Mouse (Mus musculus) limb, embryonic 12.5 days (tissue): Measurements from ENCODE around the gene Camta1. TPM values are rescaled to one million over a fixed set of nuclear protein-coding genes. Genes with fewer than 3 reads are reported as not detected.

Source experiments
- ATAC-seq: fragments of 200-750 bp; cut with Nextera tagmentation; 2 replicates; pipeline ENCODE4 v1.8.0; 2017; ENCODE audit warnings: low read depth, moderate TSS enrichment; ENCODE audit not compliant: insufficient number of reproducible peaks, insufficient read depth, low FRiP score, low TSS enrichment
- H3K27ac ChIP-seq: fragments of 300-500 bp; sonication (generic); 2 replicates; pipeline ENCODE4 v1.5.1; 2016; ENCODE audit warnings: mild to moderate bottlenecking, moderate library complexity
- H3K27me3 ChIP-seq: fragments of 300-500 bp; sonication (generic); 2 replicates; pipeline ENCODE4 v1.6.1; 2016; ENCODE audit warnings: mild to moderate bottlenecking, moderate library complexity
- H3K36me3 ChIP-seq: fragments of 300-500 bp; sonication (generic); 2 replicates; pipeline ENCODE4 v1.6.1; 2016; ENCODE audit warnings: mild to moderate bottlenecking, moderate library complexity
- H3K4me1 ChIP-seq: fragments of 300-500 bp; sonication (generic); replicated peaks from 2 replicates; pipeline ENCODE4 v1.6.1; 2016
- H3K4me2 ChIP-seq: fragments of 300-500 bp; sonication (generic); 2 replicates; pipeline ENCODE4 v1.6.1; 2016; ENCODE audit warnings: mild to moderate bottlenecking, moderate library complexity
- H3K4me3 ChIP-seq: fragments of 300-500 bp; sonication (generic); replicated peaks from 2 replicates; pipeline ENCODE4 v1.5.1; 2016; ENCODE audit warnings: mild to moderate bottlenecking
- H3K9ac ChIP-seq: fragments of 300-500 bp; sonication (generic); replicated peaks from 2 replicates; pipeline ENCODE4 v1.6.1; 2016; ENCODE audit warnings: mild to moderate bottlenecking, moderate library complexity
- H3K9me3 ChIP-seq: fragments of 300-500 bp; sonication (generic); 2 replicates; pipeline ENCODE4 v1.6.1; 2016; ENCODE audit warnings: mild to moderate bottlenecking, moderate library complexity
- WGBS: fragments of 180-500 bp; shearing (Covaris S2); methylation state at CpG from one replicate; pipeline ENCODE4 v1.1.7; 2016; 5-methylcytosine and 5-hydroxymethylcytosine counted together
- polyA plus RNA-seq: library from polyadenylated mRNA; unstranded; fragments of >200 nt; fragmentation: Nextera tagmentation; extraction: Ambion mirVana; gene quantifications from 2 replicates; pipeline ENCODE4 v1.2.1, GENCODE M21; 2016

Gene Camta1
- polyA plus RNA-seq, 1 experiment from 2014 or later = 106 TPM

GRCm38 (mm10) chr4:151107131-151108001 is 754.3 kb downstream of the Camta1 start:
- WGBS = 4% methylated on average over 60 of the region's 60 CpGs

DNA sequence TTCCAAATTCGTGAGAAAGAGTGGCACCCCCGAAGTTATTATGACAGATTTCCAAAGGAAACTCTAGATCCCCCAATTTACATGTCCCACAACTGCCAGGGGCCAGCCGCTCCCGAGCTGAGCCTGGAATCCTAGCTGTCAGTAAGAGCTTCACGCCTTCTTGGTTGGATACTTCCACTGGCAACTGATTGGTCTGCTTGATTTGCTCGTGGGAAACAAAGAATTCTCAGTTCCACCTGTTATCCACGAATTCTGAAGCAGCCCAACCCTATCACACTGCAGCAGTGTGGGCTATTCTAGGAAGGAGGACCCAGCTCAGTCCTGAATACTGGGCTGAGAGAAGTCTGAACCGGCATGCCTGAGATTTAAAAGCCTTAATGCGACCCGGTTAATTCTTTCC is 755.2 kb downstream of the Camta1 start:
- Histone ChIP-seq H3K4me2 (no peak overlapping the region), H3K27me3 (peaks cover 53% of the 10 kb centered on the region)
- WGBS = 39% methylated on average over 10 of the region's 10 CpGs

More at GRCm38 (mm10) chr4:151107131-151108001, 754.3 kb downstream of the Camta1 start:
- H3K4me1 ChIP-seq = peaks cover 17% of the 10 kb centered on the region; the same call in 1 of the 2 replicates
- no peaks in the 10 kb centered on the region for H3K36me3 ChIP-seq
- H3K9ac ChIP-seq = peak overlapping the region; percentile 64
- H3K27me3 ChIP-seq = peaks cover 54% of the 10 kb centered on the region
- no peak; the same call in 1 of the 2 replicates for ATAC-seq
- no peak overlapping the region for H3K27ac ChIP-seq
- H3K9me3 ChIP-seq = 0 out of 2 replicates have a peak, but pooled peaks cover 2% of the 10 kb centered on the region
- peak overlapping the region; percentile 68 for H3K4me3 ChIP-seq
- peak overlapping the region; percentile 100 for H3K4me2 ChIP-seq

GRCm38 (mm10) chr4:151105886-151106285 is 755.8 kb downstream of the Camta1 start:
- H3K4me3 ChIP-seq = no peak overlapping the region
- H3K9ac ChIP-seq = no peak overlapping the region
- no peak for ATAC-seq
- H3K36me3 ChIP-seq = no peaks in the 10 kb centered on the region
- no peak overlapping the region for H3K27ac ChIP-seq
- peaks cover 47% of the 10 kb centered on the region for H3K27me3 ChIP-seq
- no peak overlapping the region for H3K4me2 ChIP-seq
- H3K4me1 ChIP-seq = peaks cover 17% of the 10 kb centered on the region; the same call in 1 of the 2 replicates
- 76% methylated on average over 6 of the region's 6 CpGs for WGBS
- 0 out of 2 replicates have a peak, but pooled peaks cover 5% of the 10 kb centered on the region for H3K9me3 ChIP-seq

More for the DNA sequence above, 755.2 kb downstream of the Camta1 start:
- H3K36me3 ChIP-seq = no peaks in the 10 kb centered on the region
- H3K27ac ChIP-seq = no peak overlapping the region
- ATAC-seq = no peak
- no peak overlapping the region for H3K4me3 ChIP-seq
- 0 out of 2 replicates have a peak, but pooled peaks cover 5% of the 10 kb centered on the region for H3K9me3 ChIP-seq
- H3K4me1 ChIP-seq = peaks cover 17% of the 10 kb centered on the region; the same call in 1 of the 2 replicates
- no peak overlapping the region for H3K9ac ChIP-seq

DNA sequence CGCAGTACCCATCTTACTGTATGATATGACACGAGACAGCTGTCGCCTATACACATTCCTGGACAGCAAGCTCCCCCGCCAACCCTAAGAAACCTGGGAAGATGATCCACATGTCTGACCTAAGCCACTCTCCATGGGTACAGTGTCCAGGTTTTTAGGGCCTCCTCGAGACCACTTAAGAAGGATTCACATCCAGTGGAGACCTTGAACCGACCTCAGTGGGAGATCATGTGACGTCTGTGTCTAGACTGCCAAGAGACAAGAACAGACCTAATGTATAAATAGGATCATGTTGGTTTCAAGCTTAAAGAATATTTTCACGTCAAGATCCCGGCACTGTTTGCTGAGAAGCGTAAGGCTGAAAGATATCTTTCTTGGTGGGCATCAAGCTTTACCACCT is 757.5 kb downstream of the Camta1 start:
- peaks cover 17% of the 10 kb centered on the region; the same call in 1 of the 2 replicates for H3K4me1 ChIP-seq
- H3K9ac ChIP-seq = no peak overlapping the region
- no peaks in the 10 kb centered on the region for H3K36me3 ChIP-seq
- H3K4me2 ChIP-seq = no peak overlapping the region
- H3K9me3 ChIP-seq = 0 out of 2 replicates have a peak, but pooled peaks cover 5% of the 10 kb centered on the region
- H3K27me3 ChIP-seq = peaks cover 29% of the 10 kb centered on the region
- H3K27ac ChIP-seq = no peak overlapping the region
- WGBS = 88% methylated on average over 10 of the region's 10 CpGs
- no peak for ATAC-seq
- no peak overlapping the region for H3K4me3 ChIP-seq

- no peak for ATAC-seq
- no peak overlapping the region for H3K9ac ChIP-seq
- 91% methylated on average over 11 of the region's 11 CpGs for WGBS
- H3K36me3 ChIP-seq = no peaks in the 10 kb centered on the region
- no peak overlapping the region for H3K4me2 ChIP-seq
- peaks cover 24% of the 10 kb centered on the region for H3K27me3 ChIP-seq
- H3K27ac ChIP-seq = no peak overlapping the region
- no peak overlapping the region for H3K4me3 ChIP-seq
- H3K4me1 ChIP-seq = peaks cover 14% of the 10 kb centered on the region; the same call in 1 of the 2 replicates
- 0 out of 2 replicates have a peak, but pooled peaks cover 5% of the 10 kb centered on the region for H3K9me3 ChIP-seq
Measured at GRCm38 (mm10) chr4:151103646-151104045, 758.0 kb downstream of the Camta1 start.

DNA sequence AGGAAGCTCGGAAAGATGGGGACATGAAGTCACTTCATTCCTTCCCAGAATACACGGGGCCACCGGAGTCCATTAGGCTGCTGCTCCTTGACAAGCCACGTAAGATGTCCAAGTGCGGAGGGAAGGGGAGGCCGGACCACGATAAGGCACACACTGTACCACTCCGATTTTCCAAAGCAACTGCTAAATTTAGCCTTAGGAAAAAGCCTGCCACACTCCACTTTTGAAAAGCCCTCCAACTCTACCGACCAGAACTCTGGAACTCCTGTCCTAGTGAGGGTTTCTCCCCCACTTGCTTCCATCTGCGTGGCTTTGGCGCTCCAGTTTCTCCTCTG is 764.6 kb downstream of the Camta1 start:
- no peak overlapping the region for H3K4me3 ChIP-seq
- WGBS = 90% methylated on average over 11 of the region's 11 CpGs

DNA sequence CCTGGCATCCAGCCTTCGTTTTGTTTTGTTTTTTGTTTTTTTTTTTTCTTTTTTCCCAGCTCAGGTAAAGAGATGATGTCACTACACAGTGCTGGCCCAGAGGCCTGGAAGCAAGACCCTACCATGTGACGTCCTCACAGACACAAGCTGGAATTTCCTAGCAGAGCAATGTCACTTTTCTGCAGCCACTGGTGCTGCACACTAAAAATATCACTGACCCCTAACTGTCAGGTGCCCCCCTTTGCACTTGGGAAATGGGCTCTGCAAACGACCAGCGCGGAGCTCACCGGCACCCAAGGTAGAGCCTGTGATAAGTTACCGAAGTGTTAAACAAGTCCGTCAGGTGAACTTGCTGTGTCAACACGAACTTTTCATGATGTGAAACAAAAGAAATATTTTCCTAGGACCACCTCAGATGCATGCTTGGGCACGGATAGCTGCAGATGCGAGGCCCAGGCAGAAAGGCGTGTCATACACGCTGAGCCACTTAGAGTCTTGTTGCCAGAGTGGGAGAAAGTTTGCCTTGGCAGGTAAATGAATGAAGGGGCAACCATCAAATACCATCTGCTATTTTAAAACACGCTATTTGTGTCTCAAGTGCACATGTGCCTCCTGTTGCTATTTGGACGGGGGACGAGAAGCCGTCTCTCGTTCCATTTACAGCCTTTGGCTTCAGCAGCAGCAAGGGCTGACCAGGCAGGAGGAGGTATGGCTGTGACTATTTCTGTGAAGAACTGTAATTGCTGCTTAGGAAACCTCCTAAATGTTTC is 765.2 kb downstream of the Camta1 start:
- no peaks in the 10 kb centered on the region for H3K4me1 ChIP-seq
- H3K4me2 ChIP-seq = no peak overlapping the region
- H3K27me3 ChIP-seq = no peaks in the 10 kb centered on the region
- H3K9me3 ChIP-seq = no peaks in the 10 kb centered on the region
- no peak overlapping the region for H3K9ac ChIP-seq
- no peak overlapping the region for H3K4me3 ChIP-seq
- WGBS = 84% methylated on average over 18 of the region's 18 CpGs
- ATAC-seq = no peak
- no peaks in the 10 kb centered on the region for H3K36me3 ChIP-seq
- no peak overlapping the region for H3K27ac ChIP-seq

More for the DNA sequence above, 764.6 kb downstream of the Camta1 start:
- Histone ChIP-seq H3K36me3 (no peaks in the 10 kb centered on the region), H3K9ac (no peak overlapping the region), H3K27ac (no peak overlapping the region), H3K4me2 (no peak overlapping the region), H3K9me3 (0 out of 2 replicates have a peak, but pooled peaks cover under 1% of the 10 kb centered on the region), H3K27me3 (no peaks in the 10 kb centered on the region), H3K4me1 (no peaks in the 10 kb centered on the region)
- no peak for ATAC-seq

DNA sequence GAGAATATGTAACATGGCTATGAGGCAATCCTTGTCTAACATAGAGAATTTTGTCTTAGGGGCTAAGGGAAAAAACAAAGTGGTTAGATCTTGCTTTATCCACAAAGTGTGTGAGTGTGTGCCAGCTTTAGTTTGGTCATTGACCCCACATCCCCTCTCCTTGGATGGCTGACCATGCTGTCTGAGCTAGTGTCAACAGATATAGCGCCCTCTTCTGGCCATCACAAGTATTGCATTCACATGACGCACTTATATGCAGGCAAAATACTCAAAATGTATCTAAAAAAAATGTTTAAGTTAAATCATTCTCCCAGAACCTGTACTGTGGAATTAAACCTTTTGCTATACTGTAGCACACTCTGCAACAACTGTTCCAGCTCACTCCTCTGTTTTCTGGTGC is 766.5 kb downstream of the Camta1 start:
- Histone ChIP-seq H3K4me2 (no peak overlapping the region), H3K27ac (no peak overlapping the region), H3K4me3 (no peak overlapping the region), H3K4me1 (no peaks in the 10 kb centered on the region), H3K27me3 (no peaks in the 10 kb centered on the region), H3K9me3 (no peaks in the 10 kb centered on the region), H3K36me3 (no peaks in the 10 kb centered on the region), H3K9ac (no peak overlapping the region)
- WGBS = 42% methylated on average over 2 of the region's 2 CpGs
- no peak for ATAC-seq

DNA sequence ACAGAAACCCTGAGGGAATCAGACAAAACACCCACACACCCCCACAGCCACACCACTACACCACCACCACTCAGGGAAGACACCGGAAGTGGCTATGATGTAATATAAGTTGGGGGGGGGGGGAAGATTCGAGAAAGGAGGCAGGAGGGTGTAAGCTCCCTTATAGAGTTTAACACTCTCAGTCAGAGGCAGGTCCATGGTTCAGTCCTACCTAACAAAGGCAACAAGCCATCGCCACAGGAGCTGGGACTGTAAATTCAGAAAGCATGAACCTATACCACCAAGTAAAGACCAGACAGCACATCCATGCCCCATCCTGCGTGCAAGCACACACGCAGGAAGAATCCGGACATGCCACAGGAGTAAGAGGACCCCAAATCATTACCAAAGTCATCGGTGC is 772.4 kb downstream of the Camta1 start, which contains the start of gene Gm13090:
Gene Gm13090 (plus strand): TSS at position 301 of the 400 bp plus-strand sequence.
- Histone ChIP-seq H3K4me2 (no peak within 1 kb of the TSS), H3K27me3 (no peaks in the 10 kb centered on the region), H3K36me3 (peaks cover 23% of the 10 kb centered on the region), H3K4me1 (no peaks in the 10 kb centered on the region), H3K4me3 (no peak within 1 kb of the TSS), H3K27ac (no peak within 1 kb of the TSS), H3K9me3 (no peaks in the 10 kb centered on the region), H3K9ac (no peak within 1 kb of the TSS)
- no peak for ATAC-seq
- 88% methylated on average over 7 of the region's 7 CpGs for WGBS

- no peak overlapping the region for H3K9ac ChIP-seq
- WGBS = 90% methylated on average over 14 of the region's 14 CpGs
- no peak overlapping the region for H3K4me2 ChIP-seq
- H3K9me3 ChIP-seq = no peaks in the 10 kb centered on the region
- H3K4me1 ChIP-seq = no peaks in the 10 kb centered on the region
- no peak overlapping the region for H3K4me3 ChIP-seq
- H3K27me3 ChIP-seq = no peaks in the 10 kb centered on the region
- ATAC-seq = no peak
- peaks cover 28% of the 10 kb centered on the region for H3K36me3 ChIP-seq
- no peak overlapping the region for H3K27ac ChIP-seq
Measured at GRCm38 (mm10) chr4:151088819-151089218, 772.9 kb downstream of the Camta1 start.

GRCm38 (mm10) chr4:151087358-151087757 is 774.3 kb downstream of the Camta1 start:
- no peaks in the 10 kb centered on the region for H3K27me3 ChIP-seq
- H3K36me3 ChIP-seq = peaks cover 40% of the 10 kb centered on the region
- WGBS = 93% methylated on average over 1 of the region's 1 CpGs
- ATAC-seq = no peak
- no peak overlapping the region for H3K9ac ChIP-seq
- H3K4me3 ChIP-seq = no peak overlapping the region
- H3K4me1 ChIP-seq = no peaks in the 10 kb centered on the region
- H3K4me2 ChIP-seq = no peak overlapping the region
- H3K9me3 ChIP-seq = no peaks in the 10 kb centered on the region
- no peak overlapping the region for H3K27ac ChIP-seq
